Mouse (Mus musculus) midbrain, embryonic 11.5 days (tissue): ENCODE measurements around the gene Sox13. TPM values are rescaled to one million over a fixed set of nuclear protein-coding genes. Genes with fewer than 3 reads are reported as not detected.

ENCODE experiments used
- ATAC-seq: fragments of 200-750 bp; cut with Nextera tagmentation; 2 replicates; pipeline ENCODE4 v1.8.0; 2017; ENCODE audit warnings: moderate TSS enrichment, moderate library complexity; ENCODE audit not compliant: low FRiP score
- DNase-seq: peaks from one replicate; pipeline ENCODE4 v3.0.0; 2015; ENCODE audit warnings: low spot score; ENCODE audit errors: missing footprints
- H3K27ac ChIP-seq: fragments of 300-500 bp; sonication (generic); 2 replicates; pipeline ENCODE4 v1.5.1; 2014; ENCODE audit warnings: low read depth, low read length
- H3K27me3 ChIP-seq: fragments of 300-500 bp; sonication (generic); 2 replicates; pipeline ENCODE4 v1.6.1; 2014; ENCODE audit warnings: mild to moderate bottlenecking, low read length, moderate library complexity, mixed read lengths; ENCODE audit not compliant: control insufficient read depth, insufficient read depth
- H3K36me3 ChIP-seq: fragments of 300-500 bp; sonication (generic); 2 replicates; pipeline ENCODE4 v1.6.1; 2014; ENCODE audit warnings: mild to moderate bottlenecking, low read length, moderate library complexity, mixed read lengths; ENCODE audit not compliant: control insufficient read depth, insufficient read depth
- H3K4me1 ChIP-seq: fragments of 300-500 bp; sonication (generic); 2 replicates; pipeline ENCODE4 v1.6.1; 2014; ENCODE audit warnings: low read length; ENCODE audit not compliant: control insufficient read depth, insufficient read depth
- H3K4me2 ChIP-seq: fragments of 300-500 bp; sonication (generic); 2 replicates; pipeline ENCODE4 v1.6.1; 2014; ENCODE audit warnings: mild to moderate bottlenecking, moderate library complexity
- H3K4me3 ChIP-seq: fragments of 300-500 bp; sonication (generic); 2 replicates; pipeline ENCODE4 v1.5.1; 2014; ENCODE audit warnings: low read depth, low read length
- H3K9ac ChIP-seq: fragments of 300-500 bp; sonication (generic); 2 replicates; pipeline ENCODE4 v1.6.1; 2014; ENCODE audit warnings: low read length
- H3K9me3 ChIP-seq: fragments of 300-500 bp; sonication (generic); 2 replicates; pipeline ENCODE4 v1.6.1; 2016; ENCODE audit warnings: low read length; ENCODE audit not compliant: control insufficient read depth
- WGBS: fragments of 180-500 bp; shearing (Covaris S2); extraction: QIAGEN DNeasy Blood & Tissue Kit; methylation state at CpG from one replicate; pipeline ENCODE4 v1.1.7; 2014; 5-methylcytosine and 5-hydroxymethylcytosine counted together
- polyA plus RNA-seq: library from polyadenylated mRNA; unstranded; fragments of >200 nt; fragmentation: Nextera tagmentation; extraction: Ambion mirVana; gene quantifications from 2 replicates; pipeline ENCODE4 v1.2.1, GENCODE M21; 2014

Sox13 gene
- polyA plus RNA-seq, 1 experiment from 2014 or later, result 23.9 TPM

DNA sequence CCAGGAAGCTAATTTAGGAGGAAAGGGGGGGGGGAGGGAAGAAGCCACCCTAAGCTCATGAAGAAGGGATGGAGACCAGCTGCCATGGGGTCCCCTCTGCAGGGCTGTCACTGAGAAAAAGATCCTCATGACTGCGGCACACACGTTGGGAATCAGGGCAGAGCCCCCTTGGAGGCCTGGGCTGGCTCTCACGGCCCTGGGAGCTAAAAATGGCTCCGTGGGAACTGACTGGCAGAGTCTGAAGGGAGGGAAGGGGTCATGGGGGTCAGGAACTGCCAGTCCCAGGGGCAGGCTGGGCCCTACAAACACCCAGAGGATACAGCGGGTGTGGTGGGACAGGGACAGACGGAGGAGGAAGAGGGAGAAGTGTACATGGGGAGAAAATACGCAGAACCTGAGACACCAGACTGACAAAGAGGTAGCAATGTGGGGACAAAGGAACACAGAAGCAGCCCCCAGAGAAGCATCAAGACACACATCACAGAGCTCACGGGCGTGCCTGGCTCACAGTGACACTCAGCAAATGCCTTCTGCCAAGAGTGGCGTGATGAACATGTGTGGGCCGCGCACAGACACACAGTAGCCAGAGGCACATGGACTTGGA, 41.5 kb downstream of the Sox13 start:
- no peak overlapping the region for H3K4me2 ChIP-seq
- peaks cover 12% of the 10 kb centered on the region; the same call in 1 of the 2 replicates for H3K36me3 ChIP-seq
- H3K4me3 ChIP-seq, result no peak overlapping the region
- peak overlapping the region; percentile 37 for H3K9ac ChIP-seq
- H3K27ac ChIP-seq, result peak overlapping the region; percentile 63
- peak; percentile 92 for DNase-seq
- ATAC-seq, result no peak
- no peaks in the 10 kb centered on the region for H3K27me3 ChIP-seq
- WGBS, result 61% methylated on average over 12 of the region's 12 CpGs
- peaks cover 27% of the 10 kb centered on the region for H3K4me1 ChIP-seq
- H3K9me3 ChIP-seq, result no peaks in the 10 kb centered on the region

DNA sequence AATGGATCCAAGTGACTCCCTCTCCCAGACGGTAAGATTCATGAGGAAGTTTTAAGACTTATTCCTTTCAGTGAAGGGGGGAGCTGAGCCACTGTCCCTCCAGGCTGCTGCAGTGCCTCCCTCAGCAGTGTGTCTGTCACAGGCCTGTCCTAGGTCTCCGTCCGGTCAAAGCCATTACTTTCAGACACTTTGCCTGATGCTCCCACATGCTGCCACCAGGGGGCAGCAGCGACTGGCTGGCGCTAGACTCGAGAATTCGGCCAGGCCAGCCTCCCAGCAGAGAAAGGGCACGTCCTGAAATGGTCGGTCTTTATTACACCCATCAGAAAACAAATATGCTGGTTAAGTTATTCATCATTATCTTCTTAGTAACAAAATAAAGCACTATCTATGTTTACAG, 42.2 kb downstream of the Sox13 start:
- no peak overlapping the region for H3K9ac ChIP-seq
- peaks cover 23% of the 10 kb centered on the region for H3K4me1 ChIP-seq
- WGBS, result 6% methylated on average over 9 of the region's 9 CpGs
- no peak overlapping the region for H3K27ac ChIP-seq
- no peaks in the 10 kb centered on the region for H3K27me3 ChIP-seq
- H3K36me3 ChIP-seq, result peaks cover 12% of the 10 kb centered on the region; the same call in 1 of the 2 replicates
- DNase-seq (peak; percentile 99), ATAC-seq (peak; percentile 36)
- no peaks in the 10 kb centered on the region for H3K9me3 ChIP-seq
- H3K4me2 ChIP-seq, result no peak overlapping the region
- no peak overlapping the region for H3K4me3 ChIP-seq

DNA sequence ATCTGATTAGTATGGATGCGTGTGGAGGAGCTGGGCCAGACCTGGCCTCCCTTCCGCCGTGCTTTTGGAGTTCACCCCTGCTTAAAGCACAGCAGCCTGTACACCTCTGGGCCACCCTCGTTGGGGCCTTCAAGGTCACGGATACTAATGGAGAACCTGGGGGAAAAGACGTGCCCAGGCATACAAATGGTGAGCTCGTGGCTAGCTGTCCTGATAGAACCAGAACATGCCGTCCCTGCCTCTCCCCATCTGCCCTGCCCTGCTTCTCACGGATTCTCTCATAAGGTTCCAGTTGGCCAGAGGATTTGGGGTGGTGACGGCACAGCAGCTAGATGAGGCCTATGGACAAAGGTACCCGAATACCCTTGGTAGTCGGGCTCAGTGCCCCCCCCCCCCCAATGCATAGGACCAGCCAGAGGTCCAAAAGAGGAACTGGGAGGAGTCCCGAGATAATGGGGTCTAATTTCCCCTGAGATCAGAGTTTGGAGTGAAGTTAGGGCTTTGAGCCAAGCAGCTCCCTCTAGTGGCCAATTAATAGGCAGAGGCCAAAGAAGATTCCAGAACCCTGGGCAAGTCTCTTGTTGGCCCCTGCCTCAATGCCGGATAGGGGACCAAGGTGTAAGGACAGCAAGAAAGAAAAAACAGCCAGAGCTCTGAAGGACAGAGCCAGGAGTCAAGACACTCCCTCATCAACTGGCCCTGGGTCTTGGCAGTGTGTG, 43.7 kb downstream of the Sox13 start:
- H3K27me3 ChIP-seq, result no peaks in the 10 kb centered on the region
- no peak overlapping the region for H3K4me2 ChIP-seq
- ATAC-seq (no peak), DNase-seq (peak; percentile 94)
- H3K4me1 ChIP-seq, result peaks cover 8% of the 10 kb centered on the region
- 73% methylated on average over 14 of the region's 14 CpGs for WGBS
- H3K36me3 ChIP-seq, result peaks cover 9% of the 10 kb centered on the region; the same call in 1 of the 2 replicates
- H3K9ac ChIP-seq, result no peak overlapping the region
- H3K4me3 ChIP-seq, result no peak overlapping the region
- H3K9me3 ChIP-seq, result no peaks in the 10 kb centered on the region
- no peak overlapping the region for H3K27ac ChIP-seq

DNA sequence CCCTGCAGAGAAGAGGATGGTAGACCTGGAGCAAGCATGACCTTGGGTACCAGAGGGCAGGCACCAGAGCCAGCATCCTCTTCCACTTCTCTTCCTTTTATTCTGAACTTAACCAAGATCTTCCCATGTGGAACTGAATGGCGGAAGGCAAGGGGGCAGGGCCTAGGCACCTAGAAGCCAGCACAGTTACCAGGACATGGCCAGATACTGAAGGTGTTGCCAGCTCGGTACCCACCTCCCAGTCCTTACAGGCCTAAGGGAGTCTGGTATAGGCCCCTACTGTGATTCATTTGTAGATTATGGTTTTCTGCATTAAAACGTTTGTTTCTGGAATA, 44.2 kb downstream of the Sox13 start:
- H3K4me2 ChIP-seq, result no peak overlapping the region
- no peaks in the 10 kb centered on the region for H3K27me3 ChIP-seq
- whole genome bisulfite sequencing, result 71% methylated on average over 3 of the region's 3 CpGs
- no peak overlapping the region for H3K4me3 ChIP-seq
- H3K27ac ChIP-seq, result no peak overlapping the region
- no peak for ATAC-seq
- H3K4me1 ChIP-seq, result peaks cover 5% of the 10 kb centered on the region
- H3K36me3 ChIP-seq, result peaks cover 9% of the 10 kb centered on the region; the same call in 1 of the 2 replicates
- DNase-seq, result no peak
- H3K9ac ChIP-seq, result no peak overlapping the region
- no peaks in the 10 kb centered on the region for H3K9me3 ChIP-seq

DNA sequence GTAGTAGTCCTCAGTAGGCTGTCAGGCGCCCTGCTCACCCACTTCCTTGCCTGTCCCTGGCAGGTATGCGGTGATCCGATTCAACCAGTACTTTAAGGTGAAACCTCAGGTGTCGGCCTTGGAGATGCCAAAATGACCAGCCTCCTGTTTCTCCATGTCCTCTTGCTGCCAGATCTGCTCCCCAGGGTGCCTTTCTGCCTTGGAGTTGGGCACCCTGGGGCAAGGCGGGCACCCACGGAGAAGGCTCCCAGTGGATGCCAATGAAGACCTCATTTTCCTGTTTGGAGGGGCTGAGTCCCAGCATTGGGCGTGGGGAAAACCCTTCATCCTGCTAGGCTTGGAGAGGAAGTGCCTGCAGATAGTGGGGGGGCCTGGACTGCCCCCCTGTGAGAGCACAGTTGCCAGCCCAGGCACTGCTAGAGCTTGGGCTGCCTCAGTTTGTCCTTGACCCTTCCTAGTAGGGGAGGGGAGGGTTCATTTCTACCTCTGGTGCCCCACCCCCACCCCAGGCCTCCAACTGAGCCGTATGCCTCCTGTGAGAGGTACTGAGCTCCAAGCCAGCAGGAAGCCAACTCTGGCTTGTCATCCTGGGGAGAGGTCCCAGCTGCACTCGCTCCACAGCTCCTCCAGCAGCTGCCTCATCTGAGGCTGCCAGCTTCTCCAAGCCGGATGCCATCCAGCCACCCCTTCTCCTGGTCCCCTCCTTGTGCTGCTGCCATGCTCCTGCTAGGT, 44.8 kb downstream of the Sox13 start:
- H3K9ac ChIP-seq, result no peak overlapping the region
- no peak for DNase-seq
- no peak overlapping the region for H3K4me3 ChIP-seq
- no peak overlapping the region for H3K4me2 ChIP-seq
- no peak for ATAC-seq
- peaks cover 5% of the 10 kb centered on the region for H3K4me1 ChIP-seq
- peaks cover 4% of the 10 kb centered on the region; the same call in 1 of the 2 replicates for H3K36me3 ChIP-seq
- 60% methylated on average over 10 of the region's 10 CpGs for WGBS
- no peak overlapping the region for H3K27ac ChIP-seq
- no peaks in the 10 kb centered on the region for H3K9me3 ChIP-seq
- no peaks in the 10 kb centered on the region for H3K27me3 ChIP-seq

DNA sequence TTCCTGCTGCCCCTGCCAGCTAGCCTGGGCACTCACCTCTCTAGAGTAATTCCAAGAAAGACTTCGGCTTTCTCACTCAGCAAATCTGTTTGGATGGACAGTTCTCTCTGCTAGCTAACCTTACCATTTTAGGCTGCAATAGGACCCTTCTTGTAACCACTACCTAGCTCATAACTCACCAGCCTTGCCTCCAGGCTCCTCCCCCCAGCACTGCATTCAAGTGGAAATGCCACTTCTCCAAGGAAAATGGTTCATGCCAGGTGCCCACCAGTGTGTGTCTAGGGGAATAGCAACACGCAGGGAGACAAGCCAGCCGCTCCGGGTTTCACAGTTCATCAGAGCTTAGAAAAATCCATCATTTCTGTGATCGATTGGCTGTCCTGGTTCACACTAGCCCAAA, 46.6 kb downstream of the Sox13 start:
- Histone ChIP-seq H3K4me3 (no peak overlapping the region), H3K4me1 (peaks cover 7% of the 10 kb centered on the region), H3K27me3 (no peaks in the 10 kb centered on the region), H3K36me3 (no peaks in the 10 kb centered on the region), H3K4me2 (no peak overlapping the region), H3K9ac (no peak overlapping the region), H3K9me3 (no peaks in the 10 kb centered on the region), H3K27ac (no peak overlapping the region)
- DNase-seq (no peak), ATAC-seq (no peak)
- 91% methylated on average over 5 of the region's 5 CpGs for WGBS

DNA sequence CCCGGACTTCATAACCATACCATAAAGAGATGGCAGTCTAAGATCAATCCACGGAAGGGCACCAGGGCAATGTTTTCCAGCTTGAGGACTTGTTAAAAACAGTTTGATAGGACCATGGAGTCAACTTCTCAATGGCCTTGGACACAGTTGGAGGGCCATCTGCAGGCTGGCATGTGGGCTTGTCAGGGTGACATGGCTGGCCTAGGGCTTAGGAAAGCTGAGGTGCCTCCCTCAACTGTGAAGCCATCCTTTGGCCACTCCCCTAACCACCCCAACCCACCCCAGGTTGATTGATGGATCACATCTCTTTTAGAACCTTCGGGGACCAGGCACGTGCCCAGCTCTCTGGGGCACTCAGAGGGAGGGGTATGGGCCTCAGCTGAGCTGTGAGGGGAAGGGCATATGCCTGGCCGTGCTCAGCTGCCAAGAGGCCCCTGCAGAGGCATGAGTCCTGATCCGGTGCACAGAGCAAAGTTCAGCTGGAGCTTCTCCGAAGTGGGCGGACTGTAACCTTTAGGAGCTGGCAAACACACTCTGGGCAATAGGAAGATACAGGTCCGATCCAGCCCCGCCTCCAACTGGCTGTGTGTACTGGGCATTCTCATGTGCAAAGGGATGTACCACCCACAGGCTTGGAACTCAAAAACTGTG, 48.4 kb downstream of the Sox13 start:
- peaks cover 7% of the 10 kb centered on the region for H3K4me1 ChIP-seq
- no peaks in the 10 kb centered on the region for H3K9me3 ChIP-seq
- 80% methylated on average over 10 of the region's 10 CpGs for WGBS
- H3K27me3 ChIP-seq, result no peaks in the 10 kb centered on the region
- DNase-seq (no peak), ATAC-seq (no peak)
- no peaks in the 10 kb centered on the region for H3K36me3 ChIP-seq
- no peak overlapping the region for H3K27ac ChIP-seq
- H3K9ac ChIP-seq, result no peak overlapping the region
- no peak overlapping the region for H3K4me2 ChIP-seq
- no peak overlapping the region for H3K4me3 ChIP-seq

DNA sequence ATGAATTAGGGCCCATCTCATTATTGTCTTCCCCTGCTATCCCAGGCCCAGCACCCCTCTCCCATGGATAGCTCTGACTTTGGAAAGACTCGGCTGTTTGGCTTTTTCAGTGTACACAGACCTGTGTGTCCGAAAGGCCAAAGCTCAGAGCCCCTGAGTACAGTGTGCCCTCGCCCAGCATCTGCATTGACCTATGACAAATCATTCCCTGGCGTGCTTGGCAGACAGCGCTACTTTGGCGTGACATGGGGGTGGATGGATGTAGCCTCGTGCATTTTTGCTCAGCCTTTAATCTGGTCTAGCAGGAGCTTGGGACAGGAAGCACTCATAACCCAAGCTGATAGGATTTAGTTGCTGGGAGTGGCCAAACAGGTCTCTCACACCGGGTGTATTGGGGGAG, 52.1 kb downstream of the Sox13 start:
- no peaks in the 10 kb centered on the region for H3K36me3 ChIP-seq
- H3K4me2 ChIP-seq, result no peak overlapping the region
- no peaks in the 10 kb centered on the region for H3K9me3 ChIP-seq
- no peaks in the 10 kb centered on the region for H3K27me3 ChIP-seq
- no peak for ATAC-seq
- peaks cover 18% of the 10 kb centered on the region for H3K4me1 ChIP-seq
- no peak overlapping the region for H3K9ac ChIP-seq
- H3K27ac ChIP-seq, result no peak overlapping the region
- no peak overlapping the region for H3K4me3 ChIP-seq
- WGBS, result 71% methylated on average over 8 of the region's 8 CpGs
- no peak for DNase-seq

DNA sequence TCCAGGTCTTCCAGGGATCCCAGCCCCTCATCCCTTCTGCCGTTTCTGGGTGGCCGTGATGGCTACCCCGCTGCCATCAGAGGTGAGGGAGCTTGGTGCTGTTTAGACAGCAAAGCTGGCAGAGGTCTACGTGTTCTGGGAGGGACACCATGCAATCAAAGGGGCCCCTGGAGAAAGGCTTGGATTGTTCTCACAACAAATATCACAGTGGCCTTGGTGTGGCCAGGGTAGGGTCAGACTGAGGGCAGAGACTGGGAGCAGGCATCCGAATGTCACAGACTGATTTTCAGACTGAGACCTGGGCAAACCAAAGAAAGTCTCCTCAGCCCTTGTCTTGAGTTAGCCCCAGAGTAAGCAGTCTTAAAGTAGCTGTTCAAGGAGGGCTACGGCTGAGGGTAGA, 52.7 kb downstream of the Sox13 start:
- Histone ChIP-seq H3K4me2 (no peak overlapping the region), H3K36me3 (no peaks in the 10 kb centered on the region), H3K9me3 (no peaks in the 10 kb centered on the region), H3K4me1 (peaks cover 18% of the 10 kb centered on the region), H3K27me3 (peaks cover 2% of the 10 kb centered on the region; the same call in 1 of the 2 replicates), H3K4me3 (no peak overlapping the region), H3K9ac (no peak overlapping the region), H3K27ac (no peak overlapping the region)
- DNase-seq, result no peak
- 91% methylated on average over 6 of the region's 6 CpGs for WGBS
- ATAC-seq, result no peak
